Mouse (Mus musculus): ENCODE data around the gene Krt8. TPM values are rescaled to one million over a fixed set of nuclear protein-coding genes. Genes with fewer than 3 reads are reported as not detected.
A peak's percentile ranks its signal among the peaks of the same experiment; 100 is the strongest.

Krt8 gene
- polyA plus RNA-seq, 1 experiment, result 0.20 TPM

DNA sequence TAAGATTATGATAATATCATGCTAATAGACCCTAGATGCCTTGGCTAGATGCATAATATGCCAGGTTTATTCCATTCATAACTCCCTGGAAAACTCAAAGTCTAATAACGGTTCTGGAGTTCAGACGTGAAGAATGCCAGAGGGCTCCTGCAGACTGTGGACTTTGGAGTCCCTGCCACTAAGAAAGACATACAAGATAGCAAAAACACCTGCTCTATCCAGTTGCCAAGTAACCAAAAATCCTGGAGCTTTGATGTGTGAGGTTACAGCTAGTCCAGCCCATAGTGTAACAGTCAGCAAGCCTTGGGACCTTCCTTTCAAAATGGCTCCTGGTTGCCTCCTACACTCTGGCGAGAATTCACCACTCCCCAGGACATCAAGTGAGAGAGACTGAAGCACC is 40.5 kb upstream of the Krt8 start:
- Histone ChIP-seq H3K79me3 (ENCODE audit: low read depth) (no peaks in the 10 kb centered on the region), H3K27me3 (ENCODE audit: control insufficient read depth, insufficient read depth, insufficient read length) (no peaks in the 10 kb centered on the region), H3K36me3 (ENCODE audit: control insufficient read depth, insufficient read depth) (no peaks in the 10 kb centered on the region), H3ac (ENCODE audit: control insufficient read depth, insufficient read length, low read depth) (no peak overlapping the region), H3K79me2 (ENCODE audit: control insufficient read depth, insufficient read depth) (no peaks in the 10 kb centered on the region), H3K4me3 (ENCODE audit: insufficient read depth, poor library complexity, severe bottlenecking) (no peak overlapping the region)
- no peak for TF ChIP-seq FOSL1 (IDR thresholded peaks at IDR 0.05; ENCODE audit: insufficient read depth, low read length, poor library complexity, severe bottlenecking)
- TF ChIP-seq USF1 (IDR thresholded peaks at IDR 0.05; ENCODE audit: low read depth), result no peak
- no peak for TF ChIP-seq MAX (IDR thresholded peaks at IDR 0.05)
- no peak for TF ChIP-seq MYOD1 (IDR thresholded peaks at IDR 0.05; ENCODE audit: control insufficient read depth, insufficient read length, low read depth)

DNA sequence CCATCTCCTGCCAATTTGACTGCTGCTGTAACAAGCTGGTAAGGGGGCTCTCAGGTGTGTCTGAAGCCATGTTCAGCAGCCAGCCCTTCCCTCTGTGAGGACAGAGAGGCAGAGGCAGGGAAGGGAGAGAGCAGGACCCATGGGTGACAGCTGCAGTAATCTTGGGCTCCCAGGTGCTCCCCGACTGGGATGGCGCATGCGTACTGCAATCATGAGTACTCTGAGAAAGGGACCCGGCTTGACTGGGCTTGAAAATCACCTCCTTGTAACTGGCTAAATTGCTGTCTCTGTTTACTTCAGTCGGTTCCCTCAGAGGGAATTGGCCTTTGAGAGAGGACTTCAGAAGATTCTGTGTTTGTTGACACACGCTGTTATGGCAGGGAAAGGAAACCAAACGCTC is 37.7 kb upstream of the Krt8 start:
- no peak overlapping the region for H3ac ChIP-seq (ENCODE audit: control insufficient read depth, insufficient read length, low read depth)
- H3K27me3 ChIP-seq (ENCODE audit: control insufficient read depth, insufficient read depth, insufficient read length), result no peaks in the 10 kb centered on the region
- no peaks in the 10 kb centered on the region for H3K79me2 ChIP-seq (ENCODE audit: control insufficient read depth, insufficient read depth)
- H3K79me3 ChIP-seq (ENCODE audit: low read depth), result no peaks in the 10 kb centered on the region
- no peaks in the 10 kb centered on the region for H3K36me3 ChIP-seq (ENCODE audit: control insufficient read depth, insufficient read depth)
- H3K4me3 ChIP-seq (ENCODE audit: insufficient read depth, poor library complexity, severe bottlenecking), result no peak overlapping the region
- TF ChIP-seq CEBPB (IDR thresholded peaks at IDR 0.05; ENCODE audit: low read depth), result no peak
- TF ChIP-seq CTCF (IDR thresholded peaks at IDR 0.05; ENCODE audit: control insufficient read depth, insufficient read depth, insufficient read length), result no peak
- TF ChIP-seq USF1 (IDR thresholded peaks at IDR 0.05; ENCODE audit: low read depth), result no peak
- TF ChIP-seq MAX (IDR thresholded peaks at IDR 0.05), result no peak
- no peak for TF ChIP-seq MYOD1 (IDR thresholded peaks at IDR 0.05; ENCODE audit: control insufficient read depth, insufficient read length, low read depth)
- no peak for TF ChIP-seq FOSL1 (IDR thresholded peaks at IDR 0.05; ENCODE audit: insufficient read depth, low read length, poor library complexity, severe bottlenecking)
- TF ChIP-seq MYOG (IDR thresholded peaks at IDR 0.05; ENCODE audit: control insufficient read depth, extremely low read depth, insufficient read length), result no peak

DNA sequence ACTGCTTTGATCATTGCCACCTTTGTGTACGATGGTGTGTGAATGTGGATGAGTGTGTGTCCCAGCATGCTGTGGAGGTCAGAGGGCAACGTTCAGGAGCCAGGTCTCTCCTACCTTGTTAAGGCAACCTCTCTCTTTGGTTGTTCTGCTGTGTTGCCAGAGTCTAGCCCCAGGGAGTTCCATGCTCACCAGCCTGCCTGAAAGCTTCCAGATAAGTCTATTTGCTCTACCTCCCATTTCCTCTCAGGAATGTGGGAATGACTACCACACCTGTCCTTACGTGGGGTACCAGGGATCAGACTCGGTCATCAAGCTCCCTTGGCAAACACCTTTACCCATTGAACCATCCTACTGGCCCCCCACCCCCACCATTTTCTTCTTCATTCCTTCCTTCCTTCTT is 36.0 kb upstream of the Krt8 start:
- Histone ChIP-seq H3K79me2 (ENCODE audit: control insufficient read depth, insufficient read depth) (no peaks in the 10 kb centered on the region), H3K27me3 (ENCODE audit: control insufficient read depth, insufficient read depth, insufficient read length) (no peaks in the 10 kb centered on the region), H3K4me3 (ENCODE audit: insufficient read depth, poor library complexity, severe bottlenecking) (no peak overlapping the region), H3ac (ENCODE audit: control insufficient read depth, insufficient read length, low read depth) (no peak overlapping the region), H3K36me3 (ENCODE audit: control insufficient read depth, insufficient read depth) (no peaks in the 10 kb centered on the region), H3K79me3 (ENCODE audit: low read depth) (no peaks in the 10 kb centered on the region)
- TF ChIP-seq MYOG (IDR thresholded peaks at IDR 0.05; ENCODE audit: control insufficient read depth, extremely low read depth, insufficient read length) (no peak), MYOD1 (IDR thresholded peaks at IDR 0.05; ENCODE audit: control insufficient read depth, insufficient read length, low read depth) (no peak), USF1 (IDR thresholded peaks at IDR 0.05; ENCODE audit: low read depth) (no peak), CTCF (IDR thresholded peaks at IDR 0.05; ENCODE audit: control insufficient read depth, insufficient read depth, insufficient read length) (no peak), FOSL1 (IDR thresholded peaks at IDR 0.05; ENCODE audit: insufficient read depth, low read length, poor library complexity, severe bottlenecking) (no peak), MAX (IDR thresholded peaks at IDR 0.05) (no peak), CEBPB (IDR thresholded peaks at IDR 0.05; ENCODE audit: low read depth) (no peak)

DNA sequence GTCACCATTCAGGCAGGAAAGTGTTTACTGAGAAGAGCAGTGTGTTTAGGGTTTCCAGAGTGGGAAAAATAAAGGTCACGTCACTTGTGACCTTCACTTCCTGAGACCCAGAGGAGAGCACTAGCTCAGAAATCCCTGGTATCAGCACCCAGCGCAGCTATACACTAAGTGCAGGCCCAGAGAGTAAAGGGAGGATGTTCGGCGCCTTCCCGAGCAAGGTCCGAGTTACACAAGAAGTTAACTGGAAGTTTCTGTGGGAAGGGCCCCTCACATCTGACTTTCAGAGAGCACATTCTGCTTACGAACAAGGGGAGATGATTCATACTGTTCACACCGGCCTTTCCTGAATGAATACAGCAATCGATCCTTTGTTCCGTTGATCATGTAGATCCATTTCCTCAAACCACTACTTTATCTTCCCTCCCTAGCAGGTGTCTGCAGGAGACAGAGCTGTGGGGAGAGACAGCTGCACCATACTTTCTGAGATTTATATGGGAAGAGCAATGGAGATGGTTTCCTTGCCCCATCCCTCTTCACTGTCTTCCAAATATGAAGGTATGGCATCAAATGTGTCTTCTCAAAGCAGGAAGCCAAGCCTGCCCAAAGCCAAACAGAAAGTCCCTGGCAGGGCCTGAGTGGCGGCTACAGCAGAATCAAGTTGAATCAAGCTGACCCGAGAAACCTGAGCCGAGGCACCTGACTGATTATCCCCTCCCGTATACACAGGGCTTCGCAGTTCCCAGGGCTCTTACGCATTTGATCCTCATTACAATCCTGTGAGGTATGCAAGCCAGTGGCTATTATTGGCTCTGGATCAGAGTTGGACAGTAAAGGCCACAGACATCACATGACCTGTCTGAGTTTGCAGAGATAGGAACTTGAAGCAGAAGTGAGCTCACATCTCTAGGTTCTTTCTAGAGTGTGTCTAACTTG is 30.1 kb upstream of the Krt8 start:
- Histone ChIP-seq H3K79me3 (ENCODE audit: low read depth) (no peaks in the 10 kb centered on the region), H3K4me3 (ENCODE audit: insufficient read depth, poor library complexity, severe bottlenecking) (no peak overlapping the region), H3ac (ENCODE audit: control insufficient read depth, insufficient read length, low read depth) (no peak overlapping the region), H3K79me2 (ENCODE audit: control insufficient read depth, insufficient read depth) (no peaks in the 10 kb centered on the region), H3K27me3 (ENCODE audit: control insufficient read depth, insufficient read depth, insufficient read length) (no peaks in the 10 kb centered on the region), H3K36me3 (ENCODE audit: control insufficient read depth, insufficient read depth) (no peaks in the 10 kb centered on the region)
- TF ChIP-seq MAX (IDR thresholded peaks at IDR 0.05) (no peak), USF1 (IDR thresholded peaks at IDR 0.05; ENCODE audit: low read depth) (peak; percentile 42)

DNA sequence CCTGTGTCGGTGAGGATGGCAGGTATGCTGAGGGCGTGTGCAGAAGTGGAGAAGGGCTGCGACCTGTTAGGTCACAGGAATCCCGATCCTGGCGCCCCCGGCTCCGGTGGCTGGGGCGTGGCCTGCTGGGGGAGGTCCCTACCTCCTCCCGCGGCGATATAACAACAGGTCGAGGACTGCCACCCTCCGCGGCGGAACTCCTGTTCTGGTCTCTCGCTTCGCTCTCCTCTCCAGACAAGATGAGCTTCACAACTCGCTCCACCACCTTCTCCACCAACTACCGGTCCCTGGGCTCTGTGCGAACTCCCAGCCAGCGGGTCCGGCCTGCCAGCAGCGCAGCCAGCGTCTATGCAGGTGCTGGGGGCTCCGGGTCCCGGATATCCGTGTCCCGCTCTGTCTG is 23.8 kb upstream of the Krt8 start, which contains the start of gene Krt18:
Gene Krt18, plus strand, starts transcription at position 141 of the 400 bp plus-strand sequence.
- no peaks in the 10 kb centered on the region for H3K79me2 ChIP-seq (ENCODE audit: control insufficient read depth, insufficient read depth)
- H3K4me3 ChIP-seq (ENCODE audit: insufficient read depth, poor library complexity, severe bottlenecking), result no peak within 1 kb of the TSS
- no peak for TF ChIP-seq FOSL1 (IDR thresholded peaks at IDR 0.05; ENCODE audit: insufficient read depth, low read length, poor library complexity, severe bottlenecking)
- TF ChIP-seq MYOG (IDR thresholded peaks at IDR 0.05; ENCODE audit: control insufficient read depth, extremely low read depth, insufficient read length), result no peak
- TF ChIP-seq CEBPB (IDR thresholded peaks at IDR 0.05; ENCODE audit: low read depth), result no peak
- TF ChIP-seq CTCF (IDR thresholded peaks at IDR 0.05; ENCODE audit: control insufficient read depth, insufficient read depth, insufficient read length), result no peak
- TF ChIP-seq USF1 (IDR thresholded peaks at IDR 0.05; ENCODE audit: low read depth), result no peak
- TF ChIP-seq MYOD1 (IDR thresholded peaks at IDR 0.05; ENCODE audit: control insufficient read depth, insufficient read length, low read depth), result no peak
- TF ChIP-seq MAX (IDR thresholded peaks at IDR 0.05), result no peak
- no peaks in the 10 kb centered on the region for H3K36me3 ChIP-seq (ENCODE audit: control insufficient read depth, insufficient read depth)
- H3K79me3 ChIP-seq (ENCODE audit: low read depth), result no peaks in the 10 kb centered on the region
- H3ac ChIP-seq (ENCODE audit: control insufficient read depth, insufficient read length, low read depth), result no peak within 1 kb of the TSS
- H3K27me3 ChIP-seq (ENCODE audit: control insufficient read depth, insufficient read depth, insufficient read length), result no peaks in the 10 kb centered on the region

DNA sequence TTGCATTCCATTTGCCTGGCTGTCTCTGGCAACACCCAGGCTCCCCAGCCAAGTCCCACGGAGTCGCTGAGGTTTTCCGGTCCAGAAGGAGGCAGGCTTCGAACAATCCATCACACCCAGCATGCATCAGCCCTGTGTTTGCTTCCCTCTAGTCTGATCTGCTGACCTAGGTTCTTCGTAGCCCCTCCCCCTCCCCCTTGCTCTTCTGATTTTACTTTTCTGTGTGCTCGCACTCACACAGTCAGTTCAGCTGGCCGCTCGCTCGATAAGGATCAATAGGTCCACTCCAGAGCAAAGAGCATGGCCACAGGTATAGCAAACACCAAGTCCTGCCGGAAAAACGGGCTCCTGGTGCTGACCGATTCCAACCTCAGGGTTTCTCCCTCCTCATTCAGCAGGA is 22.1 kb upstream of the Krt8 start:
- no peak overlapping the region for H3K4me3 ChIP-seq (ENCODE audit: insufficient read depth, poor library complexity, severe bottlenecking)
- no peaks in the 10 kb centered on the region for H3K36me3 ChIP-seq (ENCODE audit: control insufficient read depth, insufficient read depth)
- TF ChIP-seq MAX (IDR thresholded peaks at IDR 0.05), result no peak
- TF ChIP-seq CTCF (IDR thresholded peaks at IDR 0.05; ENCODE audit: control insufficient read depth, insufficient read depth, insufficient read length), result no peak
- no peak for TF ChIP-seq CEBPB (IDR thresholded peaks at IDR 0.05; ENCODE audit: low read depth)
- H3K79me2 ChIP-seq (ENCODE audit: control insufficient read depth, insufficient read depth), result no peaks in the 10 kb centered on the region
- H3K79me3 ChIP-seq (ENCODE audit: low read depth), result no peaks in the 10 kb centered on the region
- no peaks in the 10 kb centered on the region for H3K27me3 ChIP-seq (ENCODE audit: control insufficient read depth, insufficient read depth, insufficient read length)
- H3ac ChIP-seq (ENCODE audit: control insufficient read depth, insufficient read length, low read depth), result no peak overlapping the region

Data from C2C12 (cell line).